Comparison of ENCODE assay signal across 7 mouse cellular contexts in the genomic region with DNA sequence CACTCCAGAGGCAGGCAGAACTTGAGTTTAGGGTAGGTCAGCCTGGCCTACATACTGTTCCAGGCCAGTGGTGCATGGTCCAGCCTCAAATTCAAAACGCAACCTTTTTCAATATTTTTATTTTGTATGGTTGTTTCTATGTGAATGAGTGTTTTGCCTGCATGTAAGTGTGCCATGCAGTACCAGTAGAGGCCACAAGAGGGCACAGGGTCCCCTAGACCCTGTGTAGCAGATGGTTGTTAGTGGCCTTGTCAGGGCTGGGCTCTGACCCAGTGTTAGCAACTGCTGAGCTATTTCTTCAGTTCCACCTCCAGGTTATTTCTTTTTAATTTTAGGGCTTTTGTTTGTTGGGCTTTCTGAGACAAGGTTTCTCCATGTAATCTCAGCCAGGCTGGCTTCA. TPM values are rescaled to one million over a fixed set of nuclear protein-coding genes. Genes with fewer than 3 reads are reported as not detected.
DNase-seq lines count a peak whose midpoint lies in the region; ATAC-seq and TF ChIP-seq lines count a peak whose summit lies in the region.

No protein-coding gene starts in this region.

- H3K9ac ChIP-seq in midbrain, embryonic 13.5 days (replicated peaks): no peak overlapping the region

- no peaks in the 10 kb centered on the region for H3K27me3 ChIP-seq in midbrain, embryonic 13.5 days
- H3K27me3 ChIP-seq in small intestine, adult 2 months (ENCODE audit: control insufficient read depth, insufficient read depth, low read length): no peaks in the 10 kb centered on the region

- peak; percentile 97; the same call in 1 of the 2 replicates for TF ChIP-seq CTCF in small intestine, adult 2 months (IDR thresholded peaks at IDR 0.05; ENCODE audit: extremely low read depth, insufficient read length, insufficient replicate concordance, low read depth, low read length)

- H3K4me3 ChIP-seq in midbrain, embryonic 13.5 days (replicated peaks): no peak overlapping the region
- no peak overlapping the region for H3K4me3 ChIP-seq in small intestine, adult 2 months (ENCODE audit: low read depth, low read length)

- peaks cover 54% of the 10 kb centered on the region for H3K36me3 ChIP-seq in midbrain, embryonic 13.5 days
- H3K36me3 ChIP-seq in small intestine, adult 2 months (ENCODE audit: control insufficient read depth, insufficient read depth, low read length): peaks cover 19% of the 10 kb centered on the region

- 18% methylated on average over 1 of the region's 1 CpGs for WGBS in midbrain, embryonic 13.5 days
- 12% methylated on average over 1 of the region's 1 CpGs for WGBS in small intestine, adult 2 months

- H3K4me1 ChIP-seq in midbrain, embryonic 13.5 days (replicated peaks): no peaks in the 10 kb centered on the region
- peaks cover 2% of the 10 kb centered on the region; the same call in 1 of the 2 replicates for H3K4me1 ChIP-seq in small intestine, adult 2 months (ENCODE audit: control insufficient read depth, insufficient read depth, insufficient read length, low read length)

- peak; percentile 78 for ATAC-seq in midbrain, embryonic 13.5 days

- no peak overlapping the region for H3K4me2 ChIP-seq in midbrain, embryonic 13.5 days (replicated peaks)

- no peak for TF ChIP-seq POLR2A in small intestine, adult 2 months (IDR thresholded peaks at IDR 0.05; ENCODE audit: low read depth, low read length)

- intact Hi-C loops in left cerebral cortex, postnatal 36 days (cut with DNase I): loop anchor here (1.0 kb wide), 1 partner anchor 105 kb away; no protein-coding TSS in a partner anchor

- DNase-seq in adrenal gland, adult (ENCODE audit: inconsistent age in 2 of 2, low spot score in 1 of 2): peak; percentile 71 to 88
- DNase-seq in cerebellum, postnatal 36 days: peak; percentile 83 to 87
- peak; percentile 56 to 60 for DNase-seq in gastrocnemius, adult 8-10 months (ENCODE audit: low spot score in 2 of 2)
- DNase-seq in induced T-regulatory cell, adult 2 months (ENCODE audit: low read depth): peak; percentile 90
- DNase-seq in left cerebral cortex, postnatal 36 days (ENCODE audit: low spot score in 2 of 2): peak; percentile 31 to 57

- no peaks in the 10 kb centered on the region for H3K9me3 ChIP-seq in midbrain, embryonic 13.5 days

- H3K27ac ChIP-seq in midbrain, embryonic 13.5 days: no peak overlapping the region
- no peak overlapping the region for H3K27ac ChIP-seq in small intestine, adult 2 months (ENCODE audit: insufficient read depth, low read depth, low read length)

RNA-seq across cellular contexts. Expression of a gene that starts 15.1 kb away (rescaled TPM):
- total RNA-seq in gastrocnemius, adult 8-10 months (2022): 10 to 100 TPM; 24.3 to 32.6 (median 26.6) TPM
- total RNA-seq in left cerebral cortex, postnatal 36 days (2021): 10 to 100 TPM; 24.6 to 28.4 TPM
- polyA plus RNA-seq in midbrain, embryonic 13.5 days (2015; fragmentation: Nextera tagmentation; extraction: Ambion mirVana): 28.0 and 32.2 TPM in 2 replicates
- 5.4 and 9.6 TPM in 2 replicates for polyA plus RNA-seq in small intestine, adult 2 months (2012; rRNA removed)

RNA-seq across cellular contexts. Expression of a gene that starts 15.5 kb away (rescaled TPM):
- 10 to 100 TPM; 35.5 to 40.8 (median 40.0) TPM for total RNA-seq in gastrocnemius, adult 8-10 months (2022)
- total RNA-seq in left cerebral cortex, postnatal 36 days (2021): 100 to 1,000 TPM; 115 to 123 TPM
- 419 and 460 TPM in 2 replicates for polyA plus RNA-seq in midbrain, embryonic 13.5 days (2015; fragmentation: Nextera tagmentation; extraction: Ambion mirVana)
- 3.7 and 6.1 TPM in 2 replicates for polyA plus RNA-seq in small intestine, adult 2 months (2012; rRNA removed)

RNA-seq across cellular contexts. Expression of a gene that starts 27.3 kb away (rescaled TPM):
- under 1 TPM; 0.48 to 0.79 (median 0.63) TPM for total RNA-seq in gastrocnemius, adult 8-10 months (2022)
- 1 to 10 TPM; 4.7 to 6.5 TPM for total RNA-seq in left cerebral cortex, postnatal 36 days (2021)
- 17.2 and 19.7 TPM in 2 replicates for polyA plus RNA-seq in midbrain, embryonic 13.5 days (2015; fragmentation: Nextera tagmentation; extraction: Ambion mirVana)
- 2.3 and 5.0 TPM in 2 replicates for polyA plus RNA-seq in small intestine, adult 2 months (2012; rRNA removed)
